Mouse (Mus musculus): ENCODE data around the gene Srf.
"Not testable (repeated sequence)": the region's sequence is repeated elsewhere in the genome, so short reads cannot be mapped to it uniquely, and the experiment has no call there.

The Srf gene

DNA sequence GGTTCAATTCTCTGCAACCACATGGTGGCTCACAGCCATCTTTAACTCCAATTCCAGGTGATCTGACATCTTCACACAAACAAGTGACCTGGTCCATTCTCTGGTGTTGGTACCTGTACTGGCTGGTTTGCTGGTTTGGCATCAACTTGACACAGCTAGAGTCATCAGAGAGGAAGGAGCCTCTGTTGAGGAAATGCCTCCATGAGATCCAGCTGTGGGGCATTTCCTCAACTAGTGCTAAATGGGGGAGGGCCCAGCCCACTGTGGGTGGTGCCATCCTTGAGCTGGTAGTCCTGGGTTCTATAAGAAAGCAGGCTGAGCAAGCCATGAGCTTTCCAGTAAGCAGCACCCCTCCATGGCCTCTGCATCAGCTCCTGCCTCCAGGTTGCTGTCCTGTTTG is 1.3 kb upstream of the Srf start:
- in situ Hi-C loops (cut with MboI; ENCODE audit: unreplicated experiment in 2 of 2) = not testable (repeated sequence)

DNA sequence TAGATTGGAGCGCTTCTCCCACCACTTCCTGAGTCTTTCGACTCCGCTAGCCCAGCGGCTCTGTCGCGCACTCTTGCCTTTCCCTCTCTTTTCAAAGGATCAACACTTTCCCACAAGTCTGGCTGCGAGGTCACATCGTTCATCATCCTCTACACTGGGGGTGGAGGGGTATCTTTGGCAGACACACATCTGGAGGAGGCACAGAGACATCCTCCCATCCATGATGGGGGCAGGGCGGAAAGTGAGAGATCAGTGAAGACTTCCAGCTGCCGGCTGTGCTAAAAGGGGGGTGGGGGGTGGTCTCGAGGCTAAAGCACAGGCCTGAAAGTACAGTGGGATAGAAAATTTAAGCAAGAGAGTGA is 590 bp upstream of the Srf start:
- in situ Hi-C loops (cut with MboI; ENCODE audit: unreplicated experiment in 2 of 2) = no loop called here

GRCm38 (mm10) chr17:46554977-46555672 is 850 bp downstream of the Srf start:
- in situ Hi-C loops (cut with MboI; ENCODE audit: unreplicated experiment in 2 of 2) = no loop called here

- in situ Hi-C loops (cut with MboI; ENCODE audit: unreplicated experiment in 2 of 2) = no loop called here
Measured at GRCm38 (mm10) chr17:46554646-46554976, 1.4 kb downstream of the Srf start.

GRCm38 (mm10) chr17:46553926-46554325 is 2.0 kb downstream of the Srf start:
- in situ Hi-C loops (cut with MboI; ENCODE audit: unreplicated experiment in 2 of 2) = no loop called here

GRCm38 (mm10) chr17:46553469-46553868 is 2.5 kb downstream of the Srf start:
- in situ Hi-C loops (cut with MboI; ENCODE audit: unreplicated experiment in 2 of 2) = no loop called here

GRCm38 (mm10) chr17:46552841-46553423 is 3.0 kb downstream of the Srf start:
- in situ Hi-C loops (cut with MboI; ENCODE audit: unreplicated experiment in 2 of 2) = no loop called here

DNA sequence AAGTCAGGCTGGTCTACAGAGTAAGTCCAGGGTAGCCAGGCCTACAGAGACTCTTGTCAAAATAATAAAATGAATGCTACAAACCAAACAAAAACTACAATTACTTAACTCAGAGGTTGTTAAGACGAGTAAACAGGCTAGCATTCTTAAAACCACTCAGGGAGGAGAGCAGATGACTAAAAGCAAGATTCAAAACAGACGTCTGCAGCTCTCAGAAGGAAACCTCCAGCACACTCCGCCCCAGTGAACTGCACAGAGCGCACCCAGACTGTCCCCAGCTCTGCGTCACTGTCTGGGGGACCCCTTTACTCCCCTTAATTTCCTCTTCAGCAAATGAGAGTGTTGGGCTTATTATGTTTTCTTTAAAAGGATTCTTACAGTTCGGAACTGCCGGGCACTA is 3.8 kb downstream of the Srf start:
- in situ Hi-C loops (cut with MboI; ENCODE audit: unreplicated experiment in 2 of 2) = no loop called here

- in situ Hi-C loops (cut with MboI; ENCODE audit: unreplicated experiment in 2 of 2) = no loop called here
Measured at GRCm38 (mm10) chr17:46551369-46551768, 4.6 kb downstream of the Srf start.

- in situ Hi-C loops (cut with MboI; ENCODE audit: unreplicated experiment in 2 of 2) = no loop called here
Measured at GRCm38 (mm10) chr17:46550904-46551303, 5.1 kb downstream of the Srf start.

DNA sequence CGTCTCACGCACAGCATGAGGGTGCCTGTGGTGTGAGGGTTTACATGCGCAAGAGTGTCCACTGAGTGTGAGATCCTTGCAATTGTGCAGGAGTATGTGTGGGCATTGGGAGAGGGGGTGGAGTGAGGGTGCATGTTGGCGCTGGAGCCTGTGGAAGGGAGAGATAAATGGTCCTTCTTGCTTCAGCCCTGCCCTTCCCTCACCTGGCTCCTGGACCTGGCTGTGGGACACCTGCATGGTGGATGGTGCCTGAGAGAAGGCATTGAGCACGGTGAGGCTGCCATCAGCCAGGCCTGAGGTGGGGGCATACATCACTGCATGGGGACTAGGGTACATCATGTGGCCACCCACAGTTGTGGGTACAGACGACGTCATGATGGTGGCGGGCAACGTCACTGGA is 6.3 kb downstream of the Srf start:
- in situ Hi-C loops (cut with MboI; ENCODE audit: unreplicated experiment in 2 of 2) = loop anchor here in 1 of 2 experiments (25.0 kb wide), 1 partner anchor 488 kb away; no protein-coding TSS in a partner anchor

DNA sequence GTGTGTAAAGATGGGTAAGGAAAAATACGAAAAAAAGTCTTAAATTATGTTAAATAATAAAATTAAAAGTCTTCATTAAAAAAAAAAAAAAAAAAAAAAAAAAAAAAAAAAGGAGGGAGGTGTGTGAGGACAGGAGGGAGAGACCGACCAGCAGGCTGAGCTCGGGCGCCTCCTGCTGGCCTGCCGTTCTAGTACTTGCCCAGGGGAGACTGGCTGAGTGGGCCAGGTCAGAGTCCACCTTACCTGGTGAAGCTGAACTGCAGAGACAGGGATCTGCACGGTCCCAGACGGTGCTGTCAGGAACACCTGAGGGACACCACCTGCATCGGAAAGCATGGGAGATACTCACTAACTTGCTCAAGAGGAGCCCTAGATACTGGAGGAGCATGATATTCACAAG is 6.8 kb downstream of the Srf start:
- in situ Hi-C loops (cut with MboI; ENCODE audit: unreplicated experiment in 2 of 2) = loop anchor here in 1 of 2 experiments (25.0 kb wide), 1 partner anchor 488 kb away; no protein-coding TSS in a partner anchor

GRCm38 (mm10) chr17:46548741-46549140 is 7.2 kb downstream of the Srf start:
- in situ Hi-C loops (cut with MboI; ENCODE audit: unreplicated experiment in 2 of 2) = loop anchor here in 1 of 2 experiments (25.0 kb wide), 1 partner anchor 489 kb away; no protein-coding TSS in a partner anchor

- in situ Hi-C loops (cut with MboI; ENCODE audit: unreplicated experiment in 2 of 2) = loop anchor here in 1 of 2 experiments (25.0 kb wide), 1 partner anchor 489 kb away; no protein-coding TSS in a partner anchor
Measured at GRCm38 (mm10) chr17:46547923-46548322, 8.1 kb downstream of the Srf start.

- in situ Hi-C loops (cut with MboI; ENCODE audit: unreplicated experiment in 2 of 2) = loop anchor here in 1 of 2 experiments (25.0 kb wide), 1 partner anchor 490 kb away; no protein-coding TSS in a partner anchor
Measured at GRCm38 (mm10) chr17:46546995-46547394, 9.0 kb downstream of the Srf start.

DNA sequence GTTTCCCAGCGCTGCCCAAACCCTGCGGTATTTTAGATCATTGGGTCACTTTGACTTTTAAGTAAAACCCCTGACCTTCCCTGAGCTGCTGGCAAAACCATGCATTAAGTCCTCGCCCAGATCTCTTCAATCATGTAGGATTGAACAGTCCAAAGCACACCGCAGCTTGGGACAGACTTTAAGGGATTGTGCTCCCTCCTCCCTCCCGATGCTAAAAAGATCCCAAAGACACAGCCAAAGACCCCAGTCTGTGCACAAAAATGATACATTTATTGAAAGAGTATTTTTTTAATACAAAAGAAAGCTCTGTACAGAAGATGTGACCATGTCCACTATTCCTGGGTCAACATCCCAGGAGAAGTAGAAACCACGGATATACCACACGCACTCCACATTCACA is 9.4 kb downstream of the Srf start:
- in situ Hi-C loops (cut with MboI; ENCODE audit: unreplicated experiment in 2 of 2) = loop anchor here in 1 of 2 experiments (25.0 kb wide), 1 partner anchor 491 kb away; no protein-coding TSS in a partner anchor

- in situ Hi-C loops (cut with MboI; ENCODE audit: unreplicated experiment in 2 of 2) = loop anchor here in 1 of 2 experiments (25.0 kb wide), 1 partner anchor 491 kb away; no protein-coding TSS in a partner anchor
Measured at GRCm38 (mm10) chr17:46545813-46546564, 10.0 kb downstream of the Srf start, which contains the start of gene Cul9. Cul9 (minus strand) TSS chr17:46546388.

GRCm38 (mm10) chr17:46543661-46544060 is 12.3 kb downstream of the Srf start:
- in situ Hi-C loops (cut with MboI; ENCODE audit: unreplicated experiment in 2 of 2) = loop anchor here in 1 of 2 experiments (25.0 kb wide), 1 partner anchor 494 kb away; no protein-coding TSS in a partner anchor

DNA sequence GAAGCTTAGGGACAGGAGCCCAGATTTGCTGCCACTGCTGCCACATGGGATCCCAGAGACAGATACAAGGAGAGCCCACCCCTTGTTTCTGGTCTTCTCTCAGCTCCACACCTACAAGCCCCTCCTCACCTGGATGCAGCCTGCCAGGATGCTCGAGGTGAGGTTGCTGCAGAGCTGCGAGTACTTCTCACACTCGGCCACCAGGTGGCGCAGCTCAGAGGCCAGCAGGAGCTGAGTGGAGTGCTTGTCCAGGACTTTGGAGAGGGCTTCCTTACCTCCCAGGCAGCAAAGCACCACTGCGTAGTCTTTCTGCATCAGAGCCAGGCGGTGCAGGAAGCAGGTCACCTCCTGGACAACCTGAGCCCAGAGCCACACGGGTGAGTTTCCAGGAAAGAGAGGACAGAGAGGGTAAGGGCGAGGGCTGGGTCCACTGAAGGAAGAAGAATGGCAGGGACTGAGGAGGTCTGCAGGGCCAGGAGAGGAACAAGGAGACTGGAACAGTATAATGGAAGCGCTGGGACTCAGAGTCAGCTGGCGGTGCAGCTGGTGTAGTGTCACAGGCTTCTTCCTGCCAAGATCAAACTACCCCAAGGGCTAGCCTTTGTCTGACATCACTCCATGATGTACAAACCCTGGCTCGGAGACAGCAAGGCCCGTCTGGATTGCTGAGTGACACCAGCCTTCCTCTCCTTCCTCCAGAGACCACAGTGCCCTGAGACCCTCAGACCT is 30.2 kb downstream of the Srf start:
- in situ Hi-C loops (cut with MboI; ENCODE audit: unreplicated experiment in 2 of 2) = loop anchor here (5.0 to 25.0 kb wide), 3 partner anchors 109 to 512 kb away; no protein-coding TSS in a partner anchor

- in situ Hi-C loops (cut with MboI; ENCODE audit: unreplicated experiment in 2 of 2) = loop anchor here (5.0 to 25.0 kb wide), 3 partner anchors 110 to 512 kb away; no protein-coding TSS in a partner anchor
Measured at GRCm38 (mm10) chr17:46525065-46525464, 30.9 kb downstream of the Srf start.

All from v-Abl transformed pro-B cells (cell line).